Mouse (Mus musculus): ENCODE measurements around the gene Tmem212. TPM values are rescaled to one million over a fixed set of nuclear protein-coding genes. Genes with fewer than 3 reads are reported as not detected.
A peak's percentile ranks its signal among the peaks of the same experiment; 100 is the strongest.

Tmem212 gene
- polyA plus RNA-seq, 1 experiment from 2014 or later: not detected

- Histone ChIP-seq H3K27ac (no peak overlapping the region), H3K36me3 (replicated peaks) (no peaks in the 10 kb centered on the region), H3K9me3 (no peaks in the 10 kb centered on the region), H3K4me3 (no peak overlapping the region), H3K27me3 (ENCODE audit: poor library complexity, severe bottlenecking) (no peaks in the 10 kb centered on the region), H3K4me1 (peaks cover 6% of the 10 kb centered on the region)
- DNase-seq (ENCODE audit: extremely low spot score, low spot score): no peak
- WGBS: 87% methylated on average over 7 of the region's 7 CpGs
Observed at GRCm38 (mm10) chr3:27878854-27879610, 17.1 kb downstream of the Tmem212 start.

DNA sequence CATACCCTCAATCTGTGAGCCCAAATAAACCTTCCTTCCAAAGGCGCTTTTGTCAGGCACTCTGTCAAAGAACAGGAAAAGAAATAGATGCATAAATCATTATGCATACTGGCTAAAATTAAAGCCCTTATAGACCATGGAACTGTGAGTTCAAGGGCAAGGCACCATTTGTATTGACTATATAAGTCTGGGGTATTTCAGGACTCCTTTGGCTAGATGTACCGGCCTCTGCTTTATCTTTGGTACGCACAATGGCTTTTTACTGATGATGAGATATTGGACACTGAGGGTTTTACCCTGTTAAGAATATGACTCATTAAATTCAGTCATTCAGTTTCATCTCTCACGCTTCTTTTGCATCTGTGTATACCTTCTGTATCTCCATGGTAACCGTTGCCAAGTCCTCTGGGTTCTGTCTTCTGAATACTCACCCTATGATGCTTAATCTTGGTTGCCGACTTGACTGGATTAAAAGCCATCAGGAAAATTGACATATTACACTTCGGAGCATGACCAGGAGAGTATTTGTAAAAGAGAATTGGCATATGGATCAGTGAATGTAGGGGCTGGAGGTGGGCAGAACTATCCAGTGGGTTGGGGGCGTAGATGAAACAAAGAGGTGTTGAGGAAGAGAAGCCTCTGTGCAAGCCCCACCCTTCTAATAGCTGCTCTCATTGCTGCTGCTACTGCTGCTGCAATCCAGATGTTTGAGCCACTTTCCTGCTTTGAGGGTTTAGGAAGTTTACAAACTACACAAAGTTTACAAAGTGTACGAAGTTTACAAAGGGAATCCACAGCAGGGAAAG is 22.7 kb downstream of the Tmem212 start:
- no peak for DNase-seq (ENCODE audit: extremely low spot score, low spot score)
- H3K36me3 ChIP-seq (replicated peaks): no peaks in the 10 kb centered on the region
- 82% methylated on average over 9 of the region's 9 CpGs for WGBS

GRCm38 (mm10) chr3:27872429-27872828 is 23.7 kb downstream of the Tmem212 start:
- Histone ChIP-seq H3K36me3 (replicated peaks) (no peaks in the 10 kb centered on the region), H3K27ac (no peak overlapping the region), H3K4me1 (peaks cover 9% of the 10 kb centered on the region; the same call in 1 of the 2 replicates), H3K27me3 (ENCODE audit: poor library complexity, severe bottlenecking) (no peaks in the 10 kb centered on the region), H3K4me3 (no peak overlapping the region), H3K9me3 (no peaks in the 10 kb centered on the region)
- no peak for DNase-seq (ENCODE audit: extremely low spot score, low spot score)
- 89% methylated on average over 4 of the region's 4 CpGs for WGBS

More for the DNA sequence above, 22.7 kb downstream of the Tmem212 start:
- peaks cover 9% of the 10 kb centered on the region; the same call in 1 of the 2 replicates for H3K4me1 ChIP-seq
- H3K27ac ChIP-seq: no peak overlapping the region
- H3K27me3 ChIP-seq (ENCODE audit: poor library complexity, severe bottlenecking): no peaks in the 10 kb centered on the region
- H3K4me3 ChIP-seq: no peak overlapping the region
- no peaks in the 10 kb centered on the region for H3K9me3 ChIP-seq

DNA sequence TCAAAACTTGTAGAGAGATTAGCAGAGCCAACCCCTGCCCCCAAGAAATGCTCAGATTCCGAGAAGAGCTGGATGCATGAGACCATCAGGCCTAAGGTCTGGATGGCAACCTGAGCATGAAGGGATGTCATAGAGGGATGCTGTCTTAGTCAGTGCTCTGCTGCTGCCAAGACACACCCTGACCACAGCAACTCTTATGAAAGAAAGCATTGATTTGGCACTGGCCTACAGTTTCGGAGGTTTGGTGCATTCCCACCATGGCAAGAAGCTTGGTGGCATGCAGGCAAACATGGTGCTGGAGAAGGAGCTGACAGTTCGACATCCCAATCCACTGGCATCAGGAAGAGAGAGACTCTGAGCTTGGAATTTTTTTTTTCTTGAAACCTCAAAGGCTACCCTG is 24.3 kb downstream of the Tmem212 start:
- no peaks in the 10 kb centered on the region for H3K27me3 ChIP-seq (ENCODE audit: poor library complexity, severe bottlenecking)
- no peaks in the 10 kb centered on the region for H3K9me3 ChIP-seq
- H3K27ac ChIP-seq: no peak overlapping the region
- 92% methylated on average over 3 of the region's 3 CpGs for whole genome bisulfite sequencing
- H3K4me3 ChIP-seq: no peak overlapping the region
- no peak for DNase-seq (ENCODE audit: extremely low spot score, low spot score)
- no peaks in the 10 kb centered on the region for H3K36me3 ChIP-seq (replicated peaks)
- peaks cover 9% of the 10 kb centered on the region; the same call in 1 of the 2 replicates for H3K4me1 ChIP-seq

GRCm38 (mm10) chr3:27871371-27871770 is 24.8 kb downstream of the Tmem212 start:
- Histone ChIP-seq H3K4me3 (no peak overlapping the region), H3K4me1 (peaks cover 9% of the 10 kb centered on the region; the same call in 1 of the 2 replicates), H3K27ac (no peak overlapping the region), H3K36me3 (replicated peaks) (no peaks in the 10 kb centered on the region), H3K9me3 (no peaks in the 10 kb centered on the region), H3K27me3 (ENCODE audit: poor library complexity, severe bottlenecking) (no peaks in the 10 kb centered on the region)
- no peak for DNase-seq (ENCODE audit: extremely low spot score, low spot score)
- 85% methylated on average over 4 of the region's 4 CpGs for WGBS

DNA sequence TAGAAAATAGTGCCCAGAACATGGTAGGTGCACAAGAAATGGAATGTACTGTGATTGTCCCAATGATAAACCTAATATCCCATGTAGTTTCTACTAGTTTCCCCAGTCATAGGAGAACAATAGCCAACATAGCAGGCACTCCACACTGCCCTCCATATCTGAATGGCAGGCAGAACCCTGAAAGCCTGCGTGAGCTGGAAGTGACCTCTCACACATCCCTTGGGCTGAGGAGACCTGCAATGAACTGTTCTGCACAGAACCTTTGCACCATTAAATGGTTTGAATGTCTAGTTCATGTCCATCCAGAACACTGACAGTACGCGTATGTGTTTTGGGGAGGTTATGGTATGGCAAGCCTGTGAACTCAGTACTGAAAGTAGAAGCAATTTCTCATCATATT is 27.5 kb downstream of the Tmem212 start:
- DNase-seq (ENCODE audit: extremely low spot score, low spot score): no peak
- H3K36me3 ChIP-seq (replicated peaks): no peaks in the 10 kb centered on the region
- H3K4me3 ChIP-seq: no peak overlapping the region
- no peaks in the 10 kb centered on the region for H3K27me3 ChIP-seq (ENCODE audit: poor library complexity, severe bottlenecking)
- no peak overlapping the region for H3K27ac ChIP-seq
- WGBS: 94% methylated on average over 3 of the region's 3 CpGs
- H3K4me1 ChIP-seq: peaks cover 13% of the 10 kb centered on the region
- no peaks in the 10 kb centered on the region for H3K9me3 ChIP-seq

DNA sequence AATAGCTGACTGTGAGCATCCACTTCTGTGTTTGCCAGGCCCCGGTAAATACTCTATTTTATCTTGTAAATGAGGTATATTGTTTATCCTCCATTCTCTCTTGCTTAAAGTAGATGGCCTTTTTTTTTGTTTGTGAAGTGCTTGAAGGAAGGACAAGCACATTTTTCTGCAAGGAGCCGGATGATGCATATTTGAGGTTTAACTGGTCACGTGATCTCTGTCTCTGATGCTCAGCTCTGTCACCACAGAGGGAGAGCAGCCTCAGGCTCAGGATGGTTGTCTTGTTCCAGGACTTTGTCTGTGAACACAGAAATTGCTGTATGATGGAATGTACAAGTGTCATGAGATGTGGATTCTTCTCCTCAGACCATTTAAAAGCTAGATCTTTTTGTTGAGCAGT is 28.4 kb downstream of the Tmem212 start:
- no peaks in the 10 kb centered on the region for H3K9me3 ChIP-seq
- no peak overlapping the region for H3K27ac ChIP-seq
- no peak overlapping the region for H3K4me3 ChIP-seq
- peaks cover 15% of the 10 kb centered on the region for H3K4me1 ChIP-seq
- 70% methylated on average over 3 of the region's 3 CpGs for WGBS
- H3K36me3 ChIP-seq (replicated peaks): no peaks in the 10 kb centered on the region
- no peak for DNase-seq (ENCODE audit: extremely low spot score, low spot score)
- H3K27me3 ChIP-seq (ENCODE audit: poor library complexity, severe bottlenecking): no peaks in the 10 kb centered on the region

GRCm38 (mm10) chr3:27862821-27863740 is 33.1 kb downstream of the Tmem212 start:
- 9% methylated on average over 16 of the region's 16 CpGs for WGBS
- Histone ChIP-seq H3K9me3 (no peaks in the 10 kb centered on the region), H3K36me3 (replicated peaks) (no peaks in the 10 kb centered on the region), H3K27ac (peak overlapping the region; percentile 89), H3K4me3 (peak overlapping the region; percentile 41), H3K4me1 (peaks cover 54% of the 10 kb centered on the region), H3K27me3 (ENCODE audit: poor library complexity, severe bottlenecking) (no peaks in the 10 kb centered on the region)
- peak; percentile 69 for DNase-seq (ENCODE audit: extremely low spot score, low spot score)

DNA sequence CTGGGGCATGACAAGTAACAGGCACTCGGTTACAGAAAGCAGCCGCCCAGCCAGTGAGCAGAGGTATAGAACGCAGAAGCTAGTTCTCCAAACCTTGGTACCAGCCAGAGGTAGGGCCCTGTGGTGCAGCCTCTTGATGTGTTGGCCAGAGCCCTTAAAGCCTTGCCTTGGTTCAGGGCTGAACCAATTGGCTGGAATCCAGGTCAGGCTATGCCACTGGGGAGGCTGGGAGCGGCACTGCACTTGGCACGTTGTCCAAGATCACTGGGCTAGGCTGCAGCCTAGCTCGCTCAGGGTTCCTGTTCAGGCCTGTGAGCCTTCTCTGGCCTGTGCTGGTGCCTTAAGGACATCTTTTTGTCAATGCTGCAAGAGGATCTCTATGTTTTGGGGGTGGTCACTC is 34.6 kb downstream of the Tmem212 start:
- H3K36me3 ChIP-seq (replicated peaks): no peaks in the 10 kb centered on the region
- peak; percentile 13 for DNase-seq (ENCODE audit: extremely low spot score, low spot score)
- peaks cover 56% of the 10 kb centered on the region for H3K4me1 ChIP-seq
- H3K9me3 ChIP-seq: no peaks in the 10 kb centered on the region
- peak overlapping the region; percentile 58 for H3K27ac ChIP-seq
- WGBS: 87% methylated on average over 6 of the region's 6 CpGs
- H3K27me3 ChIP-seq (ENCODE audit: poor library complexity, severe bottlenecking): no peaks in the 10 kb centered on the region
- H3K4me3 ChIP-seq: no peak overlapping the region

DNA sequence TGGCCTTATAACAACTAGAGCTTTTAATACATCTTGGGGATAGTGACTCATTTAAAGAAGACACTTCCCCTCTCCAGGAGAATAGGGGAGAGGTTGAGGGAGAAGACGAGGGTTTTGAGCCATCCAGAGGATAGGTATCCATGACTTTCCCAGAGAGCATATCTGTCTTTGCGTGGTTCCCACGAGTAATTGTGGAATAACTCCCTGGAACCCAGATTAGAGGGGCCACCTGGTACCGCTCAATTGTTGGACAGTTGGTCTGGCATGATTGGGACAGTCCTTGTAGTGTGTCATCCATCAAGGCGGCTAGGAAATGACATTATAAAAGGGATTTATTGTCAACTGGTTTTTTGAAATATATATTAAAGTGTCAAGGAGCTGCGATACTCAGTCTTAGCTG is 35.1 kb downstream of the Tmem212 start:
- Histone ChIP-seq H3K4me1 (peaks cover 56% of the 10 kb centered on the region), H3K36me3 (replicated peaks) (no peaks in the 10 kb centered on the region), H3K27ac (no peak overlapping the region), H3K9me3 (no peaks in the 10 kb centered on the region), H3K27me3 (ENCODE audit: poor library complexity, severe bottlenecking) (no peaks in the 10 kb centered on the region), H3K4me3 (no peak overlapping the region)
- DNase-seq (ENCODE audit: extremely low spot score, low spot score): no peak
- 92% methylated on average over 6 of the region's 6 CpGs for WGBS

- Histone ChIP-seq H3K27ac (peak overlapping the region; percentile 76), H3K36me3 (replicated peaks) (no peaks in the 10 kb centered on the region), H3K27me3 (ENCODE audit: poor library complexity, severe bottlenecking) (no peaks in the 10 kb centered on the region), H3K9me3 (no peaks in the 10 kb centered on the region), H3K4me1 (peaks cover 64% of the 10 kb centered on the region), H3K4me3 (0 out of 2 replicates have a peak overlapping the region, but pooled peaks have one; percentile 10)
- WGBS: 6% methylated on average over 5 of the region's 5 CpGs
- peak; percentile 50 for DNase-seq (ENCODE audit: extremely low spot score, low spot score)
Observed at GRCm38 (mm10) chr3:27859161-27859561, 37.0 kb downstream of the Tmem212 start.

DNA sequence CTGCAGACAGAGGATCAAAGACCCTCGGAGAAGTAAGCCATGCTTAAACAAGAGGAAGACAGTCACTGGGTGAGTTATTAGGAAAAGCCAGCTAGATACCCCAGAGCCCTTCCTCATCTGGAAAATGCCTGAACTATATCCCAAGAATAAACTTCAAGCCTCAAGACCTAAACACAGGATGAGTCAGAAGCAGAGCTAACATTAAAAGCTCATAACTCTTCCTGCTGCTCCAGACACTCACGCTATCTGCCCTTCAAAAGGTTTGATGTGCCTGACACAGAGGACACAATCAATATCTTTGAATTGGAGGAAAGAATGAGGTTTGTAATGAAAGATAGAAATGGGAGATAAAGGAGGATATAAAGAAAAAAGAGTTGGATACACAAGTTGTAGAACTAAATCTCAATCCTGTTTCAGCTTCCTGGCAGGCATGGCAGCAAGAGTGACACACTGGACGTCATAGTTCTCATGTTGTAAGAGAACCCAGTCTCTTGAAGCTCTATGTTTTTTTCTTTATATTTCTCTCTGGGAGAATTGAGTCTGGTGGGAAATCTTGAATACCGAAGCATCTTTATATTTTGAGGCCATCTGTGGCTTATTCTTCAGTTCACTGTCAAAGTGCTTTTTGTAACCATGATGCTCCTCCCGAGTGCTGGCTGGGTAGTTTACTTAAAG is 37.6 kb downstream of the Tmem212 start:
- DNase-seq (ENCODE audit: extremely low spot score, low spot score): no peak
- Histone ChIP-seq H3K36me3 (replicated peaks) (no peaks in the 10 kb centered on the region), H3K4me3 (no peak overlapping the region), H3K4me1 (peaks cover 59% of the 10 kb centered on the region), H3K27ac (peak overlapping the region; percentile 76), H3K9me3 (no peaks in the 10 kb centered on the region), H3K27me3 (ENCODE audit: poor library complexity, severe bottlenecking) (no peaks in the 10 kb centered on the region)
- WGBS: 49% methylated on average over 5 of the region's 5 CpGs
